Mouse (Mus musculus) frontal cortex, postnatal 10 days (tissue): ENCODE measurements around the gene Slc2a9.
A peak's percentile ranks its signal among the peaks of the same experiment; 100 is the strongest.

Source experiments
- DNase-seq, 2 experiments: peaks; one replicate each; pipeline ENCODE4 v3.0.0; 2022; ENCODE audit warnings: low spot score in 2 of 2, mixed read lengths in 1 of 2

The Slc2a9 gene

GRCm38 (mm10) chr5:38372369-38372768 lies 130.6 kb downstream of the Slc2a9 start:
- DNase-seq = no peak

GRCm38 (mm10) chr5:38371308-38371707 lies 131.6 kb downstream of the Slc2a9 start:
- no peak for DNase-seq

- peak in 1 of 2 experiments; percentile 20 for DNase-seq
Observed at GRCm38 (mm10) chr5:38366650-38367470, 136.1 kb downstream of the Slc2a9 start.

GRCm38 (mm10) chr5:38365521-38365920 lies 137.4 kb downstream of the Slc2a9 start:
- DNase-seq = no peak

GRCm38 (mm10) chr5:38364396-38364795 lies 138.5 kb downstream of the Slc2a9 start:
- no peak for DNase-seq

GRCm38 (mm10) chr5:38359716-38360115 lies 143.2 kb downstream of the Slc2a9 start:
- no peak for DNase-seq

- no peak for DNase-seq
Observed at GRCm38 (mm10) chr5:38356927-38357326, 146.0 kb downstream of the Slc2a9 start.

- no peak for DNase-seq
Observed at GRCm38 (mm10) chr5:38350351-38350929, 152.5 kb downstream of the Slc2a9 start.

- no peak for DNase-seq
Observed at GRCm38 (mm10) chr5:38346646-38347432, 156.1 kb downstream of the Slc2a9 start.

- no peak for DNase-seq
Observed at GRCm38 (mm10) chr5:38343101-38343500, 159.8 kb downstream of the Slc2a9 start.

GRCm38 (mm10) chr5:38334582-38334981 lies 168.4 kb downstream of the Slc2a9 start:
- DNase-seq = no peak

- no peak for DNase-seq
Observed at GRCm38 (mm10) chr5:38333381-38333780, 169.6 kb downstream of the Slc2a9 start.

GRCm38 (mm10) chr5:38318966-38319786 lies 183.8 kb downstream of the Slc2a9 start, which contains the start of gene Drd5:
Drd5 (plus strand) TSS chr5:38319367.
- DNase-seq = no peak

GRCm38 (mm10) chr5:38309795-38310194 lies 193.1 kb downstream of the Slc2a9 start:
- no peak for DNase-seq

- DNase-seq = peak in 1 of 2 experiments; percentile 38
Observed at GRCm38 (mm10) chr5:38308873-38309272, 194.1 kb downstream of the Slc2a9 start.

- peak; percentile 68 to 87 for DNase-seq
Observed at GRCm38 (mm10) chr5:38307255-38308101, 195.5 kb downstream of the Slc2a9 start.

GRCm38 (mm10) chr5:38305241-38305640 lies 197.7 kb downstream of the Slc2a9 start:
- no peak for DNase-seq

GRCm38 (mm10) chr5:38302651-38303050 lies 200.3 kb downstream of the Slc2a9 start:
- no peak for DNase-seq

GRCm38 (mm10) chr5:38301761-38302411 lies 201.1 kb downstream of the Slc2a9 start:
- DNase-seq = no peak
